Mouse (Mus musculus) heart, adult 2 months (tissue): ENCODE measurements around the gene Kat6b.

Source experiments
- CTCF ChIP-seq: fragments of 200-600 bp; IDR thresholded peaks from 2 replicates; pipeline ENCODE4 v1.8.1; 2022; ENCODE audit warnings: antibody characterized with exemption, mild to moderate bottlenecking, moderate library complexity
- EP300 ChIP-seq: fragments of 200-500 bp; IDR thresholded peaks from 2 replicates; pipeline ENCODE4 v1.6.1; 2011; ENCODE audit warnings: low read depth, low read length, control low read depth; ENCODE audit not compliant: insufficient read depth
- POLR2A ChIP-seq: fragments of 200-500 bp; IDR thresholded peaks from 2 replicates; pipeline ENCODE4 v1.6.1; 2011; ENCODE audit warnings: mild to moderate bottlenecking, low read depth, low read length, control low read depth; ENCODE audit not compliant: insufficient read depth

GRCm38 (mm10) chr14:21548952-21549607 is 67.8 kb downstream of the Kat6b start:
- TF ChIP-seq POLR2A (no peak), CTCF (no peak), EP300 (no peak)
